Mouse (Mus musculus): ENCODE measurements at regions not wholly inside any gene's neighbourhood (a gene's known extent, or its start where the extent isn't known, plus 50 kb on each side); places are given as distances from the start of the nearest gene placed in this dataset.
"Not testable (repeated sequence)": the region's sequence is repeated elsewhere in the genome, so short reads cannot be mapped to it uniquely, and the experiment has no call there.

- Histone ChIP-seq H3K27ac (replicated peaks) (no peak overlapping the region), H3K9me3 (no peaks in the 10 kb centered on the region), H3K4me1 (no peaks in the 10 kb centered on the region), H3K36me3 (replicated peaks) (no peaks in the 10 kb centered on the region), H3K4me3 (no peak overlapping the region), H3K27me3 (replicated peaks; ENCODE audit: low read depth, poor library complexity, severe bottlenecking) (no peaks in the 10 kb centered on the region)
- DNase-seq (ENCODE audit: low spot score) = no peak
- 53% methylated on average over 1 of the region's 1 CpGs for WGBS
Observed at GRCm38 (mm10) chr7:73827549-73827948, 87.4 kb downstream of the Fam174b start.

GRCm38 (mm10) chr7:73830581-73830980 lies 90.5 kb downstream of the Fam174b start:
- H3K9me3 ChIP-seq = no peaks in the 10 kb centered on the region
- H3K4me3 ChIP-seq = no peak overlapping the region
- no peak for DNase-seq (ENCODE audit: low spot score)
- no peaks in the 10 kb centered on the region for H3K27me3 ChIP-seq (replicated peaks; ENCODE audit: low read depth, poor library complexity, severe bottlenecking)
- H3K36me3 ChIP-seq (replicated peaks) = no peaks in the 10 kb centered on the region
- no peak overlapping the region for H3K27ac ChIP-seq (replicated peaks)
- 85% methylated on average over 6 of the region's 6 CpGs for WGBS
- no peaks in the 10 kb centered on the region for H3K4me1 ChIP-seq

GRCm38 (mm10) chr7:73840381-73840780 lies 100.3 kb downstream of the Fam174b start:
- 88% methylated on average over 3 of the region's 3 CpGs for WGBS
- Histone ChIP-seq H3K4me3 (no peak overlapping the region), H3K9me3 (no peaks in the 10 kb centered on the region), H3K27me3 (replicated peaks; ENCODE audit: low read depth, poor library complexity, severe bottlenecking) (no peaks in the 10 kb centered on the region), H3K36me3 (replicated peaks) (no peaks in the 10 kb centered on the region), H3K27ac (replicated peaks) (no peak overlapping the region), H3K4me1 (no peaks in the 10 kb centered on the region)
- DNase-seq (ENCODE audit: low spot score) = no peak

- no peaks in the 10 kb centered on the region for H3K9me3 ChIP-seq
- no peak overlapping the region for H3K27ac ChIP-seq (replicated peaks)
- no peaks in the 10 kb centered on the region for H3K36me3 ChIP-seq (replicated peaks)
- H3K4me1 ChIP-seq = no peaks in the 10 kb centered on the region
- DNase-seq (ENCODE audit: low spot score) = no peak
- no peak overlapping the region for H3K4me3 ChIP-seq
- 82% methylated on average over 9 of the region's 9 CpGs for WGBS
- no peaks in the 10 kb centered on the region for H3K27me3 ChIP-seq (replicated peaks; ENCODE audit: low read depth, poor library complexity, severe bottlenecking)
Observed at GRCm38 (mm10) chr7:73852184-73852583, 112.1 kb downstream of the Fam174b start.

- H3K27me3 ChIP-seq (replicated peaks; ENCODE audit: low read depth, poor library complexity, severe bottlenecking); H3K9me3 ChIP-seq; DNase-seq (ENCODE audit: low spot score); H3K4me1 ChIP-seq; H3K4me3 ChIP-seq; H3K27ac ChIP-seq (replicated peaks); H3K36me3 ChIP-seq (replicated peaks): not testable (repeated sequence)
- WGBS = 75% methylated on average over 3 of the region's 3 CpGs
Observed at GRCm38 (mm10) chr7:73853296-73853950, 113.3 kb downstream of the Fam174b start.

- Histone ChIP-seq H3K36me3 (replicated peaks) (no peaks in the 10 kb centered on the region), H3K9me3 (no peaks in the 10 kb centered on the region), H3K4me1 (no peaks in the 10 kb centered on the region), H3K27me3 (replicated peaks; ENCODE audit: low read depth, poor library complexity, severe bottlenecking) (no peaks in the 10 kb centered on the region), H3K27ac (replicated peaks) (no peak overlapping the region), H3K4me3 (no peak overlapping the region)
- 49% methylated on average over 4 of the region's 4 CpGs for WGBS
- peak; percentile 61 for DNase-seq (ENCODE audit: low spot score)
Observed at GRCm38 (mm10) chr7:73855489-73855888, 115.4 kb downstream of the Fam174b start.

- Histone ChIP-seq H3K27ac (replicated peaks) (no peak overlapping the region), H3K4me1 (no peaks in the 10 kb centered on the region), H3K4me3 (no peak overlapping the region), H3K9me3 (0 out of 2 replicates have a peak, but pooled peaks cover 5% of the 10 kb centered on the region), H3K36me3 (replicated peaks) (no peaks in the 10 kb centered on the region), H3K27me3 (replicated peaks; ENCODE audit: low read depth, poor library complexity, severe bottlenecking) (no peaks in the 10 kb centered on the region)
- 87% methylated on average over 6 of the region's 6 CpGs for WGBS
- no peak for DNase-seq (ENCODE audit: low spot score)
Observed at GRCm38 (mm10) chr7:73856908-73857307, 116.8 kb downstream of the Fam174b start.

GRCm38 (mm10) chr7:73865086-73865485 lies 125.0 kb downstream of the Fam174b start:
- no peaks in the 10 kb centered on the region for H3K4me1 ChIP-seq
- no peak for DNase-seq (ENCODE audit: low spot score)
- no peak overlapping the region for H3K27ac ChIP-seq (replicated peaks)
- no peaks in the 10 kb centered on the region for H3K27me3 ChIP-seq (replicated peaks; ENCODE audit: low read depth, poor library complexity, severe bottlenecking)
- H3K9me3 ChIP-seq = 0 out of 2 replicates have a peak, but pooled peaks cover 5% of the 10 kb centered on the region
- H3K4me3 ChIP-seq = no peak overlapping the region
- 72% methylated on average over 5 of the region's 5 CpGs for WGBS
- no peaks in the 10 kb centered on the region for H3K36me3 ChIP-seq (replicated peaks)

GRCm38 (mm10) chr7:73872181-73872580 lies 132.1 kb downstream of the Fam174b start:
- H3K4me1 ChIP-seq = 0 out of 2 replicates have a peak, but pooled peaks cover 4% of the 10 kb centered on the region
- DNase-seq (ENCODE audit: low spot score) = no peak
- no peaks in the 10 kb centered on the region for H3K36me3 ChIP-seq (replicated peaks)
- H3K4me3 ChIP-seq = no peak overlapping the region
- no peak overlapping the region for H3K27ac ChIP-seq (replicated peaks)
- no peaks in the 10 kb centered on the region for H3K27me3 ChIP-seq (replicated peaks; ENCODE audit: low read depth, poor library complexity, severe bottlenecking)
- WGBS = 78% methylated on average over 2 of the region's 2 CpGs
- H3K9me3 ChIP-seq = no peaks in the 10 kb centered on the region

- no peak overlapping the region for H3K27ac ChIP-seq (replicated peaks)
- no peaks in the 10 kb centered on the region for H3K9me3 ChIP-seq
- H3K4me1 ChIP-seq = peaks cover 6% of the 10 kb centered on the region; the same call in 1 of the 2 replicates
- DNase-seq (ENCODE audit: low spot score) = no peak
- no peaks in the 10 kb centered on the region for H3K36me3 ChIP-seq (replicated peaks)
- 94% methylated on average over 13 of the region's 13 CpGs for whole genome bisulfite sequencing
- no peaks in the 10 kb centered on the region for H3K27me3 ChIP-seq (replicated peaks; ENCODE audit: low read depth, poor library complexity, severe bottlenecking)
- H3K4me3 ChIP-seq = no peak overlapping the region
Observed at GRCm38 (mm10) chr7:73881252-73882042, 132.0 kb downstream of the St8sia2 start.

GRCm38 (mm10) chr7:73886152-73886551 lies 127.3 kb downstream of the St8sia2 start:
- Histone ChIP-seq H3K4me1 (peaks cover 11% of the 10 kb centered on the region; the same call in 1 of the 2 replicates), H3K9me3 (no peaks in the 10 kb centered on the region), H3K27ac (replicated peaks) (no peak overlapping the region), H3K36me3 (replicated peaks) (no peaks in the 10 kb centered on the region), H3K27me3 (replicated peaks; ENCODE audit: low read depth, poor library complexity, severe bottlenecking) (no peaks in the 10 kb centered on the region), H3K4me3 (no peak overlapping the region)
- 66% methylated on average over 7 of the region's 7 CpGs for WGBS
- DNase-seq (ENCODE audit: low spot score) = no peak

Data from embryonic facial prominence, embryonic 10.5 days (tissue).